Mouse (Mus musculus) urinary bladder, adult 18-20 months (tissue): ENCODE results near the gene Ak2.
A peak's percentile ranks its signal among the peaks of the same experiment; 100 is the strongest.

Experiments used
- DNase-seq, 2 experiments: peaks; one replicate each; pipeline ENCODE4 v3.0.0; 2022; ENCODE audit warnings: low spot score in 2 of 2, mixed read lengths in 2 of 2

The Ak2 gene

DNA sequence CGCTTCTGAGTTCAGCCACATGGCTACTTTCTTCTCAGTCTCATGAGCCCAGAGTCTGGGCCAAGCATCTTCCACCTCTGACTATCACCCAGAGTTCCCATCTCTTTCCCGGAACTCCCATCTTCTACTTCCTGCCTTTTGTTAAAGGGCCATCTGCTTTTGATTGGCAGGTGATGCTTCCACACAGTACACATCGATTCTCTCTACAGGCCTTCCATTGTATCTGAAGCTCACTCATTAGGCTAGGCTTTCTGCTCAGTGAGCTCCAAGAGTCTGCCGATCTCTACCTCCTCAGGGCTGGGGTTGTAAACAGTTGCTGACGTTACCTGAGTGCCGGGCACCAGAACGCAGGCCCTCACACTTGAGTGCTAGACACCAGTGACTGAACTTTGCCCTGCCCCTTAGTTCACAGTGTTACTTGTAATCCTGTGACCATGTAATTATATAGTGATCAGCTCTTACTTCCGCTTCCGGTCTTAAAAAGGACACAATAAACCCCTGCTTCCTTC lies at the start of gene Ak2:
Ak2 (plus strand) TSS at position 459 of the 509 bp plus-strand sequence.
- DNase-seq, result no peak

GRCm38 (mm10) chr4:128942346-128942745 lies 49.4 kb upstream of the Ak2 start:
- no peak for DNase-seq

DNA sequence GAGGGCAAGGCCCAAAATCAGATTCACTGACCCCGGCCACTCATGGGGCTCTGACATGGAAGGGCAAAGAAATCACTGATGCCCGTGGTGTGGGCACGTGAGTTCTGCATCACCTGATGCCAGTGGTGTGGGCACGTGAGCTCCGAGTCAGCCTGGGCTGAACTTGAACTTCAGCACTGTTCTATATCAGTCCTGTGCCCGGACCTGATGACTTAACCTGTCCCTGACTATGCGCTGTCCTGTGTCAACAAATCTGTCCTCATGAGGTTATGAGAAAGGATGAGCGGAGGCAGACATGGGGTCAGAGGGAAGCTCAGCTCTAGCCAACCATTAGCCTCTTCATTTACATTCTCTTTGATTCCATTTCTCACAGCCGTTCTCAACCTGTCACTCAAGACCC lies 45.0 kb upstream of the Ak2 start:
- no peak for DNase-seq

DNA sequence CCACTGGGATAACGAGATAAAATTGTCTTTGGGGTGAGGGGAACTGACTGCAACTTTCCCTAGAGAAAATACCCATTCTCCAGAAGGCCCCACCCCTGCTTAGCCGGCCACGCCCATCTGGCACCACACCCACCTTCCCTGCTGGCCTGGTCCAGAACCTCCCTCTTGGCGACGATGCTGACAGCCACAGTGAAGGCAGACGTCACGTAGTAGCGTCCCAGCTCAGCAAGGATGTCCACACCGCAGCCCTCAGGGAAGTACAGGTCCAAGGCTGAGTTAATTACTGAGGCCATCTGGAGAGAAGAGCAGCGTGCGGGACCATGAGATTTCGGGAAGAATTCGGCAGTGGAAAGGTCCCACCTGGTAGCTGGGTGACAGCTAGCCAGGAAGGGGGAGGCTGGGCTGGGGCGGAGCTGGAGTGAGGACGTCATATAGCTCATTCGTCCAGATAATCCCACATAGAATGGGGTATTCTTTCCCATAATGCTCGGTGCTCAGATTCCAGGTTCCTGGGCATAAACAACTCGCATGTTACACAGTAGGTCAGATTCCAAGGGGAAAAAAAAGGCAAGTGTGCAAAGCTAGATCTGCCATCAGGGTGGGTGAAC lies 44.3 kb upstream of the Ak2 start:
- no peak for DNase-seq

- DNase-seq, result no peak
These were observed 43.6 kb upstream of the Ak2 start for GRCm38 (mm10) chr4:128948137-128948674.

- no peak for DNase-seq
These were observed 42.2 kb upstream of the Ak2 start for GRCm38 (mm10) chr4:128949470-128950005.

- no peak for DNase-seq
These were observed 41.3 kb upstream of the Ak2 start for GRCm38 (mm10) chr4:128950461-128950860.

GRCm38 (mm10) chr4:128953851-128954250 lies 37.9 kb upstream of the Ak2 start:
- no peak for DNase-seq

DNA sequence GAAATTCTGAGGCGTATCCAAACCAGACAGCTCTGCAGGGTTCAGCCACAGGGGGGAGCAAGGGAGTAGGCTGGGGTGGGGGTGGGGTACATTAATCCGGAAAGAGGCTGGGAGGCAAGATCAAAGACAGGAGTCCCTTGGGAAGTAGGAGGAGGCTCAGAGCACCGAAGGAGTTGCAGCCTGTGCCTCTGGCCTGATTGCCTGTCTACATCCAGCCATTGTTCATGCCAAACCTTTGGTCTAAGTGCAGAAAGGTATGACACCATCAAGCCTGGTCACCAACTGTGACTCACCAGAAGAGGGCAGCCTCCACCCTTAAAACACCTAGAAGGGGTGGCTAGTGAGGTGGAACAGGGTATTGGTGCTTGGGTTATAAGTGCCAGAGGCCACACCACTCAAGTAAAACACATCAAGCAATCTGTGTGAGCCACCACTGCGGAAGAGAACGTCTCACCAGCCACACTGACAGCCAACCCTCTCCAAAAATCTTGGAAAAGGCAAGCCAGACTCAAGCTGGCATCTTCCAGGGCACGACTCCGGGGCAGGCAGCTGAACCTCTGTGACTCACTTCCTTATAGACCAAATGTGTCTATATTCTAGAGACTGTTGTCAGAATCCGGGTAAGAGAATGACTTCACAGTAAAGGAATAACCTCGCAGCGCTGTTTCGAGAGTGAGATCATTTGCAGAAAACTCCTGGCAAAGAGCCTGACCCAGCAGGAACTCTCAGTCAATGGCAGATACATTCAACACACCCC lies 34.4 kb upstream of the Ak2 start:
- DNase-seq, result no peak

DNA sequence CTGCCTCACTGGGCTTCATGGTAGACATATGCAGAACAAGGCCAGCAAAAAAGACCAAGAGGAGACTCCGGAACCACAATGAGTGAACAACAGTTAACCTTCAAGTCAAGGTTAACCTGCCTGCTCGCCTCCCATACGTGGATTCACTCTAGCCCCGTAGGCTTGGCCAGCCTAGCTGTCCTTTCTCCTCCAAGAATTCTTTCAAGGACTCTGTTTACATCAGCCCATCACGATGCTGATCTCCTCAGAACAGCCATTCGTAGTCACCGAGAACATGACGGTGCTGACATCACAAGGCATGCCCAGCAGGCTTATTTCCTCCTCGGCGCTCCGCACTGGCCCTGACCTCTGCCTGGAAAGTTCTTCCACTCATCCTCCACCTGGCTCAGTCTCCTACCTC lies 33.6 kb upstream of the Ak2 start:
- no peak for DNase-seq

DNA sequence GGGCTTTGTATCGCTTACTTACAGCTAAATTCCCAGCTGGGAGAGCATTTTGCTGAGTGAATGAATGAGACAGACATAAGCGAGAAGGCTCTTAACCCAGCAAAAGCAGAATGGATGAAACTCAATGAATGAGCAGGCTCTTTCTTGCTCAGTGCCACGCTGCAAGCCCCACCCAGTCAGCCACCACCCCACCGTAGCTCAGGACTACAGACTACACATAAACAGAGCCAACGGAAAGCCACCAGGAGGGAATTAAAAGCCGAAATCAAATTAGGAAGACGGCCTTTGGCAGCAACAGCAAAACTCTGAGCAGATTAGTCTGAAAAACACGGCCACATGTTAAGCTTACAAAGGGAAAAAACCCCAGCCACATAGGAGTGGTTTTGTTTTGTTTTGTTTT lies 32.9 kb upstream of the Ak2 start:
- no peak for DNase-seq

GRCm38 (mm10) chr4:128959676-128960075 lies 32.1 kb upstream of the Ak2 start:
- DNase-seq, result no peak

GRCm38 (mm10) chr4:128961301-128962028 lies 30.3 kb upstream of the Ak2 start:
- no peak for DNase-seq

- peak; percentile 89 to 92 for DNase-seq
These were observed 29.5 kb upstream of the Ak2 start, which contains the start of gene Azin2 for GRCm38 (mm10) chr4:128962029-128962925. TSS of gene Azin2 (minus strand) at chr4:128962442.

DNA sequence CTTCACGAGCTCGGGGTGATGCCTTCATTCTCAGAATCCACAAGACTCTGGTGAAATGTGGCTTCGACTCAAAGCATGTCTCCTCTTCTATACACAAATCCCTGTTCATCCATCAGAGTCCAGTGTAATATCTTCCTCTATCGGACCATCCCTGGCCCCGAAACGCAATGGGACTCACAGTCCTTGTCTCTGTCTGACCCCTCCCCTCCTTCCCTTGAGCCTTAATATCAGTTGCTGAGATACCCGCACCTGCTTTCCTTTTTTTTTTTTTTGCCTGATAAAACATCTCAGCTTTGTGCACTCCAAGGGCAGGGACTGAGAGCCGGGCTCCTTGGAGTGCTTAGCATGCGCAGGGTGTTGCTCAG lies 28.9 kb upstream of the Ak2 start:
- no peak for DNase-seq

DNA sequence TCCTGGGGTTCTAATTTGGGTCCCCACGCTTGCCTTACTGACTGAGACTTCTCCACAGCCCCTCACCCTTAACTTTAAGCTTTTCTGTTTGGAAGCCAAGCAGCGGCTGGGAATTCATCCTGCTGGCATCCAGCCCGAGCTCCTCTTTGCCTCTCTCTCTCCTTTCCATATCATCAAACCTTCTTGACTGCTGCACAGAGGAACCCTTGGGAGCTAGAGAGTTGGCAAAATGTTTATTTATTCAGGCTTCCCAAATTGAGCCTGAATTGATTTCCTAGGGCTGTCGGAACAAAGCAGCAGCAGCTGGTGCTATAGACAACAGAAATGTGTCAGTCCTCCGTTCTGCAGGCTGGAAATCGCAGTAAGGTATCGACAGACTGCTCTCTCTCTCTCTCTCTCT lies 25.0 kb upstream of the Ak2 start:
- no peak for DNase-seq

- DNase-seq, result no peak
These were observed 22.7 kb upstream of the Ak2 start for GRCm38 (mm10) chr4:128969081-128969480.

DNA sequence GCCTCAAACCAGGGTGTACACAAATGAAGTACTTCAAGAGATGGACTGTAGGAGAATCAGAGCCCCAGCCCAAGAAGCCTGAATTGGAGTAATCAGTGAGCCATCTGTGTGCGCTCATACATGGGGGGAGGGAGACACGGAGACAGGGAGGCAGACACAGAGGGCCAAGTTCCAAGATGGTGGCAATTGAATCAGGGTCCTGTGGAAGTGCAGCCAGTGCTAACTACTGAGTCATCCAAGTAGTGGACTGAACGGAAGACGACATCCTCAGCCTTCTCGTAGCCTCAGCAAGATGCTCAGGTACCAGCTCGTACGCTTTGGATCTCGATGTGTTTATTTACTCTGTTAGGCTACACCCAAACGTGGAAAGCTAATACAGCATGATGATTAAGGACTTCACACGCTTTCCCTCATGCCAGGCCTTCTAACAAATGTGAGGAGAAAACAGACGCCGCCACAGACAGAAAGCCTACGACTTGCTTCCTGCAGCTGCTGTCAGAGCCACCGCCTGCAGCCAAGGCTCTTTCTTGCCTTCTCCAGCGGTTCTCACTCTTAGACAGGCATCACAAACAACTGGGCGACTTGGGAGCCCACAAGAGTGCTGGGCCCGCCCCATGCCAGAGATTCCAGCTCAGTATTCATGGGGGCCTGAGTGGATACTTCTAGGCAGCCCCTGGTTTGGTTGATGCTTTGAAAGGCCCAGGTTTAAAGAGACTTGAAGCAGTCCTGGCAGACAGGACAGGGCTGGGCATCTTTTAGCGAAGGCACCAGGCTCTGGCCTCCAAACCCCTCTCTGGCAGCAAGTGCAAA lies 21.9 kb upstream of the Ak2 start:
- no peak for DNase-seq

- no peak for DNase-seq
These were observed 21.3 kb upstream of the Ak2 start for GRCm38 (mm10) chr4:128970417-128970807.

DNA sequence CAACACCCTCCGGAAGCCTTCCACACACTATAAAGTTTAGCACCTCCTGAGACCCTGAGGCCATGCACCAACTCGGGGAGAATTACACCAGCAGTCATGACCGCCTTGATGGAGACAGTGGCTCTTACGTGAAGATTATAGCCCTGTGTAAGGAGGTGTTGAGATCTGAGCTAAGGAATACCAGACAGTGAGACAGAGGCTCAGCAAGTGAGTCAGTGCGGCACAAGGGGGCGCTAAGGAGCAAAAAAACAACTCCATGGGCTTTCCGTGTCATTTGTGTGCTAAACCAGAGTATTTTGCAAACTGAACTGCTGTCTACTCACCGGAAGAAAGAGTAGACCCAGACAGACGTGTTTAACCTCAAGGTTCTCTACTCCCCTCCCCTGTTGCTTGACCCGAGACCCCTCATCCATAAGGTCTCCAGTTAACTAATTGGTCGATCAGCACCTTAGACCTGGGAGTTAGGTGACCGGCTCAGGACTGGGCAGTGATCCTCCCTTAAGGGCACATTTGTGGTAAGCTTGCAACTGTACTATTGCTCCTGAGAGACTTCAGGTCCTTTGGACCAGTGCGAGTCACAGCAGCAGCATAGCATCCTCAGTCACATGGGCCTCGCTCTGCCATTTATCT lies 20.6 kb upstream of the Ak2 start:
- DNase-seq, result peak in 1 of 2 experiments; percentile 62
